13 mouse cellular contexts compared by ENCODE assay signal in genomic region chr10:25051998-25052397, GRCm38 (mm10).
"Had no signal": no experiment of that assay in that cellular context is flagged by ENCODE, and none has a peak within 500 bp of the region (broad histone marks: within the 10 kb centered on the region; RNA-seq: fewer than 3 reads in every experiment).

No protein-coding gene starts in this region.

- H3K4me1 ChIP-seq: intestine, embryonic 15.5 days; limb, embryonic 15.5 days; liver, embryonic 12.5 days; midbrain, embryonic 10.5 days; neural tube, embryonic 13.5 days had no signal

- H3K4me2 ChIP-seq: intestine, embryonic 15.5 days; limb, embryonic 15.5 days; liver, embryonic 12.5 days; lung, embryonic 14.5 days; neural tube, embryonic 13.5 days had no signal

- DNase-seq: kidney, adult 8-10 months; kidney, postnatal 25 days; lung, embryonic 14.5 days; lung, postnatal 14 days; midbrain, embryonic 14.5 days; right cerebral cortex, postnatal 14 days; thymus, postnatal 14 days had no signal

- H3K36me3 ChIP-seq: intestine, embryonic 15.5 days; limb, embryonic 15.5 days; liver, embryonic 12.5 days; midbrain, embryonic 10.5 days; neural tube, embryonic 13.5 days had no signal

- H3K27me3 ChIP-seq: intestine, embryonic 15.5 days; limb, embryonic 15.5 days; liver, embryonic 12.5 days; neural tube, embryonic 13.5 days had no signal

- H3K9me3 ChIP-seq: intestine, embryonic 15.5 days; limb, embryonic 15.5 days; liver, embryonic 12.5 days had no signal

- H3K27ac ChIP-seq: intestine, embryonic 15.5 days; left cerebral cortex, adult 2 months; limb, embryonic 15.5 days; liver, embryonic 12.5 days; midbrain, embryonic 10.5 days; neural tube, embryonic 13.5 days had no signal

- H3K4me3 ChIP-seq: intestine, embryonic 15.5 days; left cerebral cortex, adult 2 months; limb, embryonic 15.5 days; liver, embryonic 12.5 days; midbrain, embryonic 10.5 days; neural tube, embryonic 13.5 days had no signal

- H3K9ac ChIP-seq: intestine, embryonic 15.5 days; limb, embryonic 15.5 days; liver, embryonic 12.5 days; lung, embryonic 14.5 days; neural tube, embryonic 13.5 days had no signal

- ATAC-seq: intestine, embryonic 15.5 days; liver, embryonic 12.5 days had no signal
